Mouse (Mus musculus) lung, postnatal 36 days (tissue): ENCODE results near the gene Hnrnpc.
"Not testable (repeated sequence)": the region's sequence is repeated elsewhere in the genome, so short reads cannot be mapped to it uniquely, and the experiment has no call there.

Experiments used
- DNase-seq: peaks from one replicate; pipeline ENCODE4 v3.0.0; 2022; ENCODE audit warnings: mixed read lengths

Gene Hnrnpc

GRCm38 (mm10) chr14:52101285-52102157 is 2.3 kb downstream of the Hnrnpc start:
- DNase-seq = no peak

- no peak for DNase-seq
Observed at GRCm38 (mm10) chr14:52100170-52100960, 3.5 kb downstream of the Hnrnpc start.

GRCm38 (mm10) chr14:52099563-52099962 is 4.3 kb downstream of the Hnrnpc start:
- no peak for DNase-seq

DNA sequence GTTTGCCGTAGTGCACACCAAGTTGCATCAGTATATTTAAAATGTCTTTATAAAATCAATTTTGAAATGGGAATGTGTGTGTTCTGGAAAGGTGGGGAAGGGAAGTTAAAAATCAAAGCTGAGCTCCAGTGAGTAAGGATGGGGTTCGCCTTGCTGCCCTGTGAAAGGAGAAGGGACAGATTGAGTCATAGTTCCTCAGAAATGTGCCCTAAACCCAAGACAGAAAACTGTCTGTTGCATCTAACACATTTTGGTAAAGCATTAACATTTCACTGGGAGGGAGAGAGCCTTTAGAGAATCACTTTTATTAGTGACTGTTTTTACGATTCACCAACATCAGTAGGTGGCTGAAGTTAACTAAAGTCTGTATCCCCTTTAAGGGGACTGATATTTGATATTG is 5.4 kb downstream of the Hnrnpc start:
- not testable (repeated sequence) for DNase-seq

DNA sequence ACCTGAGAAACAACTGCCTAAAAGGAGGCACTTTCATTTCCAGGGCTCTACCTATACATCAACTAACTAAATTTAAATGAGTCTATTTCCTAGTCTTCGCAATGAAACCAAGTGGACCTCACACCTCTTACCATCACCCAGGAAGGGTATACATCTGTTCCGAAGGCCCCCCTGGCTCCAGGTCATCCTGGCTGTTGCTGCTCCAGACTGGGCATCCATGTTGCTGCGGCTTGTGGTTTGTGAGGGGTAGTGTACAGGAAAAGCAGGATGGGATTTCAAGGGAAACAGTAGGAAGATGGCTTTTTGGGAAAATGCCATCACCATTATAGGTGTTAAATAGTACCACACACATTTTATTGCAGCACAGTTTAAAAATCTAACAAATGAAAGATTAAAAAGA is 6.6 kb downstream of the Hnrnpc start:
- not testable (repeated sequence) for DNase-seq

GRCm38 (mm10) chr14:52094533-52094932 is 9.3 kb downstream of the Hnrnpc start:
- no peak for DNase-seq

DNA sequence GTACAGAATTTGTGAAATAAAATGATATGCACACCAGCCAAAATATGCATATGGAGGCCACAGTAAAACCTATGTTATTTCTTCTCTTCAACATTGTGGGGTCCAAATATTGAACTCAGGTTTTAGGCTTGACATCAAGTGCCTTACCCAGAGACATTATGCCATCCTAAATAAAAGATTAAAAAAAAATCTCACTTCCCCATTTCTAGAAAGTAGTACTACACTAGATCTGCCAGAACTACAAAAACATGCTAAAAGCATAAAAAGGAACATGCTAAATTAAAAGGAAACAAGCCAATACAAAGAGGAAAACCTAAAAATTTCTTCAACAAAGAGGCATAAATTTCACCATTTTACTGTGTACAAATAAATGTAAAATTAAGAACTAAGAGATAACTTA is 20.7 kb downstream of the Hnrnpc start:
- DNase-seq = no peak

- no peak for DNase-seq
Observed at GRCm38 (mm10) chr14:52071599-52072137, 32.2 kb downstream of the Hnrnpc start.

DNA sequence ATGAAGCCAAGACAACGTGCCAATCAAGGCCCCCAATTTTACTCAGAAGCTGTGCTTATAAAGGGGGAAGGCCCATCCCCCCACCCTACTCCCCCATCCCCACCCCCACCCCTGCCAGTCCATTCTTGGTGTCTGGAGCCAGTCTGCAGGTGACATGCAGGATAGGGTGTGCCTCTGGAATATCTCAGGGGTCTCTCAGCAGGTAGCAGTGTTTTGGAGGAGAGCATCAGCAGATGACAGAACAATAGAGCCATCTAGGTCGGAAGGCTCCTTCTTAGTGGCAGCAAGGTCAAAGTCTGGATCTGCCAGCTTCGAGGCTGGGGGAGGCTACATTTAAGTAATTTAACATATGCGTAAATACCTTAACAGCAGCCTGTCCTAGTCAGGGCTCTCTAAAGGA is 37.7 kb downstream of the Hnrnpc start:
- no peak for DNase-seq

- DNase-seq = no peak
Observed at GRCm38 (mm10) chr14:52061798-52062197, 42.0 kb downstream of the Hnrnpc start.

- DNase-seq = no peak
Observed at GRCm38 (mm10) chr14:52060800-52061199, 43.0 kb downstream of the Hnrnpc start.

GRCm38 (mm10) chr14:52059982-52060381 is 43.8 kb downstream of the Hnrnpc start:
- DNase-seq = no peak

GRCm38 (mm10) chr14:52052720-52053119 is 51.1 kb downstream of the Hnrnpc start:
- not testable (repeated sequence) for DNase-seq

DNA sequence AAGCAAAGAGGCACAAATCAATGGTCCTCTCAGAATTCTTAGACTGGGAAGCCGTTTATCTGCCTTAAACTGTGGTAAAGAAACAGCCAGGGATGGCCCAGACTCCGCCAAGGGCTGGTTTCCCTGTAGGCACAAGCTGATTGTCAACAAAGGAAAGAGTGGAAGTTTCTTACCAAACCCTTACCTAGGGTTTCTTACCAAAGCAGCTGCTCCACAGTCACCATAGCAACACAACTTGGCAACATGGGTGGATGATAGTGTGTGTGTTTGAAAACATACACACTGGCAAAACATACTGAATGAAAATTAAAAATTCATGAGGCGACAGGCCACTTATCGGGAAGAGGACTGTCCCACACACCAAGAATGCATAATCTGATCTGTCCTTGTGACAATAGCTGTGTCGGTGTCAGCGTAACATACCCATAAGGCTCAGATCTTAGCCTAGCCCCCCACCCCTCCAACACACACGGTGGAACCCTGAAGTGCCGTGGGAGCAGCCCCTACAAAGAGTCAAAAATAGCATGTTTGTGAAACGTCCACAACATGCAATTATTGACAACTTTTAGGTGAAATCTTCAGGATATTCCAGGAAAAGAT is 57.8 kb downstream of the Hnrnpc start:
- no peak for DNase-seq

DNA sequence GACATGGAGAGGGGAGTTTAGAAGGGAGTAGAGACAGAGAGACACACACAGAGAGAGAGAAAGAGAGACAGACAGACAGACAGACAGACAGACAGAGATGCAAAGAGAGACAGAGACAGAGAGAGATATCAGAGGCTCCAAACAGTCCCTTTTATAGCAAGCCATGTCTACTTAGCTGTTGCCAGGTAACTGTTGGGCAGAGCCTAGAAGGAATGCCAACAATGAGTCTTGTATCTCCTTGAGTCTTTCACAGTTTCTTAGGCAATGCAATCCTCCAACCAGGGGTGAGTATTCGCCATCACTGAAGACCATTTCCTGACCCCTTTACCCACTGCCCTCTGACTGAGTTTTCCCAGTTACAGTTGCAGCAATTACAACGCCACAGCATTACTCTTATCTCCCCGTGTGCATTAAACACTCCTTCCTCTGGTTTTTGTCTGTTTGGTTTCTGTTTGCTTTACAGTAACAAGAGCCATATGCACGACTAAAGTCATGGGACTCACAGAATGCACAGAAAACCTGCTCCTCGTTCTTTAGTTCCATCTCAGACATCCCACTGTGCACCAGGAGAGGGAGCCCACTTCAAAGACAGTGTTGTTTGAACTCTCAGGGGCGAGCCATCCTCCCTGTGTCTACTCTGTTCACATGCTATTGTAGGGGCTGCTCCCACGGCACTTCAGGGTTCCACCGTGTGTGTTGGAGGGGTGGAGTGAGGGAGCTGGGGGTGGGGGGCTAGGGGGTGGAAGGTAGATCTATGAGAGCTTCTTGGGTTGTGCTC is 58.7 kb downstream of the Hnrnpc start:
- DNase-seq = peak; percentile 56

- peak; percentile 30 for DNase-seq
Observed at GRCm38 (mm10) chr14:52043446-52043845, 60.4 kb downstream of the Hnrnpc start.

DNA sequence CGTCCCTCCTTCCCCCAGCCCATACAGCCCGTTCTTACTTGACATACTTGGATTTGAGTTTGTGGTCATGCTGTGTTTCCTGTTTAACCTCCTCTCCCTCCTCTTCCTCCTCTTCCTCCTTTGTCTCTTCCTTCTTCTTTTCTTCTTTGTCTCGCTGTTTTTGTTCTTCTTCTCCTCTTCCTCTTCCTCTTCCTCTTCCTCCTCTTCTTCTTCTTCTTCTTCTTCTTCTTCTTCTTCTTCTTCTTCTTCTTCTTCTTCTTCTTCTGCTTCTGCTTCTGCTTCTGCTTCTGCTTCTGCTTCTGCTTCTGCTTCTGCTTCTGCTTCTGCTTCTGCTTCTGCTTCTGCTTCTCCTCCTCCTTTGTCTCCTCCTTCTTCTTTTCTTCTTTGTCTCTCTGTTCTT is 61.5 kb downstream of the Hnrnpc start, which contains the start of gene Olfr221:
TSS of gene Olfr221 (minus strand) at position 101 of the 400 bp plus-strand sequence.
- DNase-seq = not testable (repeated sequence)

DNA sequence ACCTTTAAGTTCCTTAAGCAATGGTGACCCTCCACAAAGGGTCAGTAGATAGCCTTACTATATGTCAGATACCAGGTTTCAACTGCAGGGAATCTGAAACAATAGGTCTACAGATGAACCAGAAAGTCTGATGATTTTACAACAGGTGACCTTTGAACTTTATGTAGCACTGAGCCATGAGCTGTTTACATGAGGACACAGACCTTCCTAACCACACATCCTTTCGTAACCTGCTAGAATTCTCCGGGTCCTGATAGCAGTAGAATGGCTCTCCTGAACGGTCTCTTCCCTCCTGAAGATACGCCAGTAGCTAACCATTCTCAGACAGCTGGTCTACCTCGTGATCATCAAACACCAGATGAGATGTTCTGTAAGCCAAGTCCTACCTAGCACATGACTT is 64.5 kb downstream of the Hnrnpc start:
- DNase-seq = no peak

DNA sequence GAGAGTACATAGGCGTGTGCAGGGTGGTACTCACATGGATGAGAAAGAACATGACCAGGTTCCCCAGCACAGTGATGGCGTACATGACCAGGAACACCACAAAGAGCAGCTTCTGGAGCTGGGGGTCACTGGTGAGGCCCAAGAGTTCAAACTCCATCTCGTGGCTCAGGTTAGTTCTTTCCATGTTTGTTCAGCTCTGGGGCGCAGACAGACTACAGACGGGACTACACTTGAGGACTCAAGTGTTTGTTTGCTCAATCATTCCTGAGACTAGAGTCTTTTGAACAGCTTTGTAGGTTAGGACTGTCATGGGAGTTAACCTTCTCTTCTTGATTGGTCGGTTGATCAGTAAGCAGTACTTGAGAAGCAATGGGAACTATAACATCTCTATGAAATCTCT is 67.9 kb downstream of the Hnrnpc start:
- no peak for DNase-seq

GRCm38 (mm10) chr14:52026342-52026741 is 77.5 kb downstream of the Hnrnpc start:
- no peak for DNase-seq

DNA sequence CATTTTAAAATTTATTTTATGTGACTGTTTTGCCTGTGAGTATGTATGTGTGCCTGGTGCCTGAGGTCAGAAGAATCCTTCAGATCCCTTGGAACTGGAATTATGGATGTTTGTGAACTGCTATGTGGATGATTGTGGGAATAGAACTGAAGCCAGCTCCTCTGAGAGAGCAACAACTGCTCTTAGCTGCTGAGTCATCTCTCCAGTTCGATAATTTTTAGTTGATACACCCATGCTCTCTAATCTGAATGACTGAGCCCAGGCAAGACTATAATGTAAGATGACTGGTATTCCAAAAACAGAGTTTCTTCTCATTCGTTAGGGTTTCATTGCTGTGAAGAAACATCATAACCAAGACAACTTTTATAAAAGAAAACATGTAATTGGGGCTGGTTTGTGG is 79.7 kb downstream of the Hnrnpc start:
- no peak for DNase-seq
